Mouse (Mus musculus): ENCODE measurements around the gene Lrrc57. TPM values are rescaled to one million over a fixed set of nuclear protein-coding genes. Genes with fewer than 3 reads are reported as not detected.
A peak's percentile ranks its signal among the peaks of the same experiment; 100 is the strongest.

The Lrrc57 gene
- polyA plus RNA-seq (2015; fragmentation: Nextera tagmentation; extraction: Ambion mirVana), result 9.6 and 10.0 TPM in 2 replicates

GRCm38 (mm10) chr2:120608830-120609723, at the start of gene Lrrc57, which contains the start of gene Haus2:
Lrrc57 (minus strand) TSS chr2:120609520.
Haus2 (plus strand) TSS chr2:120609383.
- Histone ChIP-seq H3K9me3 (ENCODE audit: low read length) (no peaks in the 10 kb centered on the region), H3K4me3 (ENCODE audit: low read depth, low read length) (peak within 1 kb of the TSS; percentile 92), H3K36me3 (replicated peaks; ENCODE audit: insufficient read depth, low read length) (peaks cover 11% of the 10 kb centered on the region), H3K27ac (ENCODE audit: low read depth) (peak within 1 kb of the TSS; percentile 94), H3K9ac (replicated peaks) (peak within 1 kb of the TSS; percentile 84), H3K4me2 (ENCODE audit: low read depth, low read length) (peak within 1 kb of the TSS; percentile 92), H3K27me3 (ENCODE audit: insufficient read depth, low read length) (no peaks in the 10 kb centered on the region), H3K4me1 (ENCODE audit: insufficient read depth) (peaks cover 22% of the 10 kb centered on the region)
- ATAC-seq, result peak; percentile 98
- WGBS (ENCODE audit: insufficient replicate concordance), result 0% methylated on average over 52 of the region's 52 CpGs
- peak; percentile 95 for DNase-seq
- TF ChIP-seq EP300 (IDR thresholded peaks at IDR 0.05; ENCODE audit: low read depth) (no peak), CTCF (IDR thresholded peaks at IDR 0.05; ENCODE audit: low read depth) (peak; percentile 42)

DNA sequence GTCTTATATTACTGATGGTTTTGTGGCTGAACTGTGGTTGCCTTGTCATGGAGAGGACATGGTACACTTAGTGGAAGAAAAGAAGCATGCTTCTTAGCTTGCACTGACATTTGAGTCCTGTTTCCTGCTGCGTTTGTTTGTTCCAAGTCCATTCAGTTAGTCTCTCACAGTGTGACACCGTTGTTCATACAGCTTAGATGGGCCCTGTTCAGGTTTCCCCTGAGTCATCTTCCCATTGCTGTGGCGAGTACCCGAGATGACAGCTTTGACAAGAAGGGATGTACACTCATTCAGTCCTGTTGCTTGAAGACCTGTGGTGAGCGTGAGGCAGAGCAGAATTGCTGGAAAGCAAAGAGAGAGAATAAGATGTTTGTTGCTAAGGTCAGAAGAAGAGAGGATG, 49.2 kb upstream of the Lrrc57 start:
- DNase-seq, result no peak
- Histone ChIP-seq H3K9ac (replicated peaks) (no peak overlapping the region), H3K36me3 (replicated peaks; ENCODE audit: insufficient read depth, low read length) (no peaks in the 10 kb centered on the region), H3K4me1 (ENCODE audit: insufficient read depth) (peaks cover 11% of the 10 kb centered on the region), H3K4me3 (ENCODE audit: low read depth, low read length) (no peak overlapping the region), H3K27me3 (ENCODE audit: insufficient read depth, low read length) (no peaks in the 10 kb centered on the region), H3K27ac (ENCODE audit: low read depth) (no peak overlapping the region), H3K4me2 (ENCODE audit: low read depth, low read length) (no peak overlapping the region), H3K9me3 (ENCODE audit: low read length) (no peaks in the 10 kb centered on the region)
- WGBS (ENCODE audit: insufficient replicate concordance), result 44% methylated on average over 5 of the region's 5 CpGs
- TF ChIP-seq CTCF (IDR thresholded peaks at IDR 0.05; ENCODE audit: low read depth), result no peak
- TF ChIP-seq EP300 (IDR thresholded peaks at IDR 0.05; ENCODE audit: low read depth), result no peak
- no peak for ATAC-seq

- Histone ChIP-seq H3K9ac (replicated peaks) (no peak overlapping the region), H3K27me3 (ENCODE audit: insufficient read depth, low read length) (no peaks in the 10 kb centered on the region), H3K36me3 (replicated peaks; ENCODE audit: insufficient read depth, low read length) (no peaks in the 10 kb centered on the region), H3K4me2 (ENCODE audit: low read depth, low read length) (no peak overlapping the region), H3K9me3 (ENCODE audit: low read length) (no peaks in the 10 kb centered on the region), H3K4me1 (ENCODE audit: insufficient read depth) (peaks cover 10% of the 10 kb centered on the region), H3K4me3 (ENCODE audit: low read depth, low read length) (no peak overlapping the region), H3K27ac (ENCODE audit: low read depth) (no peak overlapping the region)
- WGBS (ENCODE audit: insufficient replicate concordance), result 78% methylated on average over 2 of the region's 2 CpGs
- peak; percentile 64 for ATAC-seq
- DNase-seq, result no peak
- TF ChIP-seq CTCF (IDR thresholded peaks at IDR 0.05; ENCODE audit: low read depth) (no peak), EP300 (IDR thresholded peaks at IDR 0.05; ENCODE audit: low read depth) (peak; percentile 80)
Measured at GRCm38 (mm10) chr2:120656711-120657110, 47.4 kb upstream of the Lrrc57 start.

- Histone ChIP-seq H3K27me3 (ENCODE audit: insufficient read depth, low read length) (no peaks in the 10 kb centered on the region), H3K9me3 (ENCODE audit: low read length) (no peaks in the 10 kb centered on the region), H3K4me1 (ENCODE audit: insufficient read depth) (peaks cover 10% of the 10 kb centered on the region), H3K27ac (ENCODE audit: low read depth) (no peak overlapping the region), H3K9ac (replicated peaks) (no peak overlapping the region), H3K36me3 (replicated peaks; ENCODE audit: insufficient read depth, low read length) (no peaks in the 10 kb centered on the region), H3K4me3 (ENCODE audit: low read depth, low read length) (no peak overlapping the region), H3K4me2 (ENCODE audit: low read depth, low read length) (no peak overlapping the region)
- ATAC-seq (no peak), DNase-seq (no peak)
- 81% methylated on average over 5 of the region's 5 CpGs for WGBS (ENCODE audit: insufficient replicate concordance)
- no peak for TF ChIP-seq CTCF (IDR thresholded peaks at IDR 0.05; ENCODE audit: low read depth)
- TF ChIP-seq EP300 (IDR thresholded peaks at IDR 0.05; ENCODE audit: low read depth), result no peak
Measured at GRCm38 (mm10) chr2:120655905-120656304, 46.6 kb upstream of the Lrrc57 start.

- no peak for DNase-seq
- TF ChIP-seq CTCF (IDR thresholded peaks at IDR 0.05; ENCODE audit: low read depth) (peak; percentile 36), EP300 (IDR thresholded peaks at IDR 0.05; ENCODE audit: low read depth) (no peak)
- Histone ChIP-seq H3K9ac (replicated peaks) (no peak overlapping the region), H3K9me3 (ENCODE audit: low read length) (no peaks in the 10 kb centered on the region), H3K36me3 (replicated peaks; ENCODE audit: insufficient read depth, low read length) (no peaks in the 10 kb centered on the region), H3K4me1 (ENCODE audit: insufficient read depth) (peaks cover 3% of the 10 kb centered on the region; the same call in 1 of the 2 replicates), H3K4me2 (ENCODE audit: low read depth, low read length) (no peak overlapping the region), H3K27ac (ENCODE audit: low read depth) (no peak overlapping the region), H3K4me3 (ENCODE audit: low read depth, low read length) (no peak overlapping the region), H3K27me3 (ENCODE audit: insufficient read depth, low read length) (no peaks in the 10 kb centered on the region)
- 67% methylated on average over 2 of the region's 2 CpGs for WGBS (ENCODE audit: insufficient replicate concordance)
- ATAC-seq, result no peak
Measured at GRCm38 (mm10) chr2:120654693-120655092, 45.4 kb upstream of the Lrrc57 start.

- peak overlapping the region; percentile 55; the same call in 1 of the 2 replicates for H3K27ac ChIP-seq (ENCODE audit: low read depth)
- 54% methylated on average over 7 of the region's 7 CpGs for WGBS (ENCODE audit: insufficient replicate concordance)
- DNase-seq (no peak), ATAC-seq (peak; percentile 13; the same call in 1 of the 2 replicates)
- H3K9ac ChIP-seq (replicated peaks), result no peak overlapping the region
- H3K27me3 ChIP-seq (ENCODE audit: insufficient read depth, low read length), result no peaks in the 10 kb centered on the region
- H3K9me3 ChIP-seq (ENCODE audit: low read length), result no peaks in the 10 kb centered on the region
- 0 out of 2 replicates have a peak, but pooled peaks cover 2% of the 10 kb centered on the region for H3K4me1 ChIP-seq (ENCODE audit: insufficient read depth)
- TF ChIP-seq CTCF (IDR thresholded peaks at IDR 0.05; ENCODE audit: low read depth) (no peak), EP300 (IDR thresholded peaks at IDR 0.05; ENCODE audit: low read depth) (no peak)
- no peak overlapping the region for H3K4me3 ChIP-seq (ENCODE audit: low read depth, low read length)
- no peaks in the 10 kb centered on the region for H3K36me3 ChIP-seq (replicated peaks; ENCODE audit: insufficient read depth, low read length)
- no peak overlapping the region for H3K4me2 ChIP-seq (ENCODE audit: low read depth, low read length)
Measured at GRCm38 (mm10) chr2:120652925-120653284, 43.6 kb upstream of the Lrrc57 start.
